Mouse (Mus musculus): ENCODE data around the gene Tubg2.

Gene Tubg2

DNA sequence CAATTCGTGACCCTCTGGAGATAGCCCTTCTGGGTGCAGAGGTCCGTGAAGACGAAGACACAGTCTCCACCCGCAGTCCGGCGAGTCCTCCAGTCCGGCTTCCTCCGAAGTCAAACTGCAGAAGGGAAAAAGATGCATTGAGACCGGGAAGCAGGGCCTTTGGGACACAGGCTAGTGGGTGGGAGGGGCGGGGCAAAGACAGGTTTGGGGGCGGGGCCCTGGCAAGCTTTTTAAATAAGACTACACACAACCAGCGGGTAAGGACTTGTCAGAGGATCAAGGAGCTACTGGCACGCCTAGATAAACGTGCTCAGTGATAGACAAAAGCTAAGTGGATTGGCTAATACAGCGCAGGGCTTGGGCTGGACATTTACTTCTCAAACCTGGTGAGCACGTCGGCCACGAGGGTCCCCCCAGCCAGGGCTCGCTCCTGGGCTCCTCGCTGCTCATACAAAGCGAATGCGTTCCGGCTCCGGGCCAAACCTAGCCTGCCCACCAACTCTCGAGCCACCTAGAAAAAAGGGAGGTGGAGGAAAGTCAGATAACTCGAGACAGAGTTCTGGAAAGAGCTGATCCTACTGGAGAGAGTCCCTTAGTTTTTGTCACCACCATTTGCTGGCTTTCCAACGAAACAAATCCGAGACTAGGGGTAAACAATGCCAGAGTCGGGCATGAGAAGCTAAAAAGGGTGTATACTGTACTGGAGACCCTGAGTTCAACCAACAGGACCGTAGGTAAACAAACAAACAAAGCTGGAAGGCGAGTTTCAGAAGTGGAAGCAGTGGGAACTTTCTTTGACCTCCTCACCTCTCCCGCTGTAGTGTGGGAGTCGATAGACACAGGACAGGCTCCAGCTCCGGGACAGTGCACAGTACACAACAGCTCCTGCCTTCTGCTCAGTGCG, 9.2 kb downstream of the Tubg2 start:
- no peak for DNase-seq (ENCODE audit: low spot score)

- no peak for DNase-seq (ENCODE audit: low spot score)
Observed at GRCm38 (mm10) chr11:101166357-101166756, 10.7 kb downstream of the Tubg2 start.

GRCm38 (mm10) chr11:101167211-101167962, 11.7 kb downstream of the Tubg2 start:
- no peak for DNase-seq (ENCODE audit: low spot score)

- DNase-seq (ENCODE audit: low spot score): no peak
Observed at GRCm38 (mm10) chr11:101167963-101168300, 12.2 kb downstream of the Tubg2 start.

GRCm38 (mm10) chr11:101168301-101168980, 12.7 kb downstream of the Tubg2 start:
- DNase-seq (ENCODE audit: low spot score): peak; percentile 73

DNA sequence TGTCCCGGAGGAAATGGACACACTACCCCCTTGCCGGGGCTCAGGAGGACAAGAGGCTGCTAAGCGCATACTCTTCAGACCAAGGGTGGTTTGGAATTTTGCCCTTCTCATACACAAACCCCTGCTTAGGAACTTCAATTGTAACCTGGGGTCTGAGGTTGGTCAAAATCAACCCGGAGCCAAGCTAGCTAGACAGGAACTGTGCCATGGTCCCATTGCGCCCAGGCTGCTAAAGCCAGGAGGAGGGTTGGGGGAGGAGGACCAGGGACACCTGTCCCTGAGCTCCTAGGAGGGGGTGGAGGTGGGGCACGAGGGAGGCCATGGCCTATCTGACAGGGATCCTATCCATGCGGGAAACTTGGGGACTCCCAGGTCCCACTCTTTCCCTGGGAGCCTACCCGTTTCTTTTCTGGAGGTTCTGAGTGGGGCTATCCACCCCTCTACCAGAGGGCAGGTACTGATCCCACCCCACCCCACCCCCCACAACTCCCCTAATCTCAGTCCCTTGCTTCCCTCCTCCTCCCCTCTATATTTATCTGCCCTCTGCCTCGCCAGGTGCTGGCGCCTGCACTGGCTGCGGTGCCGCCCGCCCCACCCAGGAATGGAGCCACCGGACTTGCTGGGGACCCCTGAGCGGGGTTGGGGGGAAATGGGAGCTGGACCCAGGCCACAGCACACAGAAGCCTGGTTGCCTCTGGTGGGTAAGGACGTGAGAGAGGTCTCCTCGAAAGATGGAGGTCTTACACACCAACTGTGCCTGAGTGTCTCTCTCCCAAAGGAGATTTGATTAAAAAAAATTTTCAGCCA, 13.8 kb downstream of the Tubg2 start:
- DNase-seq (ENCODE audit: low spot score): no peak

- peak; percentile 62 for DNase-seq (ENCODE audit: low spot score)
Observed at GRCm38 (mm10) chr11:101170354-101170810, 14.7 kb downstream of the Tubg2 start, which contains the start of gene Cntnap1. TSS of gene Cntnap1 (plus strand) at chr11:101170523.

GRCm38 (mm10) chr11:101170811-101171610, 15.3 kb downstream of the Tubg2 start, which contains the start of gene Plekhh3:
TSS of gene Plekhh3 (minus strand) at chr11:101171351.
- DNase-seq (ENCODE audit: low spot score): peak; percentile 97

GRCm38 (mm10) chr11:101171721-101172433, 16.2 kb downstream of the Tubg2 start:
- DNase-seq (ENCODE audit: low spot score): peak; percentile 67

DNA sequence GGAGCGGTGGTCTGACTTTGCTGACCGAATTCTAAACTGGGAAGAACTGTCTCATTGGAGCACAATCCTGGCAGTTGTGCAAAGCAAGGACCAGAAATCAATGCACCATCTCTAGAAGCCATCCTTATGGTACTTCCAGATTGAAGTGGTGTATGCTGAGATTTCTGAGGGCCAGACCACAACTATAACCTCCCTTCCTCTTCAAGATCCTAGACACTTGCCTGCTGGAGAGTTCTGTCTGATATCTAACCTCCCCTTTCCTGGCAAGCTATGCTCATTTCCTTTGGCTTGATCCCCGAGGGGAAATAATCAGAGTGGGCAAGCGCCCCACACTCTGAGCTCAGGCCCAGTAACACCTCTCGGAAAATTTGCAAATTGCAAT, 16.7 kb downstream of the Tubg2 start:
- no peak for DNase-seq (ENCODE audit: low spot score)

- DNase-seq (ENCODE audit: low spot score): no peak
Observed at GRCm38 (mm10) chr11:101173112-101173511, 17.4 kb downstream of the Tubg2 start.

DNA sequence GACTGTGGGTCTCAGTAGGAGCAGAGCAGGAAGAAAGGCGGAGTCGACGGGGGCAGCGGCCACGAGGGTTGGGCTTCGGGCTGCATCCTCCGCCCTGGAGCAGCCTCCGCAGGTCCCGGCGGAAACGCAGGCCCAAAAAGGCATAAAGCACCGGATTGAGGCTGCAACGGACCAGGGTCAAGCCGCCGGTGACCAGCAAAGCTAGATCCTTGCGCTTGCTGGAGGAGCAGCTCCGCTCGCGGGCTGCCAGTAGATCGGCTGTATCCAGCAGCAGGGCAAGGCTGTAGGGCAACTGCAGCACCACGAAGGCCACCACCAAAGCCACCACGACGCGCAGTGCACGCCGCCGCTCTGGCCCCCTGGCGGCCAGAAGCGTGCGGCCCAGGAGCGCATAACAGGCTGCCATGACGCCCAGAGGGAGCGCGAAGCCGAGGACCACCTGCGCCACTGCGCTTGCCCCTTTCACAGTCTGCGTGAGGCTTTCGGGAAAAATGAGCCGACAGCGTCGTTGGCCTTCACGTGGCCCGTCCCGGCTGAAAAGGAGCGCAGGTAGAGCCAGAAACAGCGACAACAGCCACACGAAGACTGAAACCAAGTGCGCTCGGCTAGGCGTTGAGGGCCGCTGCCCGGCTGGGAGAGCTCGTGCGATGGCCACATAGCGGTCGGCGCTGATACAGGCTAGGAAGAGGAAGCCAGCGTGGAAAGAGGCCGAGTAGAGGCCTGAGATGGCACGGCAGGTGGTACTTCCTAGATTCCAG, 18.1 kb downstream of the Tubg2 start:
- peak; percentile 76 for DNase-seq (ENCODE audit: low spot score)

GRCm38 (mm10) chr11:101174389-101174745, 18.7 kb downstream of the Tubg2 start:
- DNase-seq (ENCODE audit: low spot score): no peak

DNA sequence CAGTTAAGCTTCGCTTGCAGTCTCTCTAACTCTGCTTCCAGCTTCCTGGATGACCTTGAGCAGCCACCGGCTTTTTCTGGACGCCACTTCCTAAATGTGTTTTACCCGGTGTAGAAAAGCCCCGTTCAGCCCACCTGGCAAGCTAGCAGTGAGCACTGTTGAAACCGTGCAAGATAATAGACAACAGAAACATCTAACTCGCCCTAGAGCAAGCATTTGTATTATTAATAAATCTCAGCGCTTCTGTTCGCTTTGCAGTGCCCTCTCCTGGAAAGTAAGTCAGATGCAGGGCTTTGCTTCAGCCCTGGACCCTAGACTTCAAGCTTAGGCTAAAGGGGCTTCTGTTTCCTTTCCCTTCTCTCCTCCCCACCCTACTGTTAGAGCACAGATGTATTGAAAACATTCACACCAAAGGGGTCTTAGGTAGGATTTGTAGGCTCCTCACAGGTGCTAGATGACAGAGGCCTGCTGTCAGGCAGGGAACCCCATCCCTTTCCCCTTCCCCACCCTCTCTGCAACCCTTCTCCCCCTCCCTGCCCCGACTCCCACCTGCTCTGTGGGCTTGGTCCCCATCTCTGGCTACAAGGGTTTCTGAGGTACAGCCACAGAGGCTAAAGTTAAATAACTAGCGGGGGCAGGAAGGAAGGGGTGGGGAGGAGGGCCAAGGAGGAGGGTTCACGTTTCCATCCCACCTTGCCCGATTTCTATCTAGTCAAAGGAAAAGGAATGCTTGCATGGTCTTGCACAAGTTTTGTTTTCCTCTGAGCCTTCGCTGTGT, 19.3 kb downstream of the Tubg2 start, which contains the start of gene Ccr10:
Ccr10 (minus strand) TSS at position 593 of the 778 bp plus-strand sequence.
- DNase-seq (ENCODE audit: low spot score): no peak

DNA sequence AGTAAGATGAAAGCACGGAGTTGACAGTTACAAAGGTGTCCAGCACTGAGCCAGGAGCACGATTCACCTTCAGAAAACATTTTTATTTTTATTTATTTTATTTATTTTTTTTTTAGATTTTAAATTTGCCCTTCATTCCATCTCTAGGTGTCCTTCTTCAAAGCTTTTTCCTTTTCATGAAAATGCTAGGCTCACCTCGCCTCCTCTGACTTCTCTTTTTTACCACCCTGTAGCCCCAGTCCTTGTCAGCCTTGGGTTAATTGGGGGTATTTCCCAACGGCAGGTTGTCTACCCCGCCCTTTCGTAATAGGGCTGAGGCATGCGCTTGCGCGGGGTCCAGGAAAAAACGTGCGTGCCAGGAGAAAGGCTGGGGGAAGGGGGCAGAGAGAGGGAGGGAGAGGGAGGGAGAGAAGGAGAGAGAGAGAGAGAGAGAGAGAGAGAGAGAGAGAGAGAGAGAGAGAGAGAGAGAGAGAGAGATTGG, 20.0 kb downstream of the Tubg2 start:
- DNase-seq (ENCODE audit: low spot score): no peak

- no peak for DNase-seq (ENCODE audit: low spot score)
Observed at GRCm38 (mm10) chr11:101176117-101176691, 20.5 kb downstream of the Tubg2 start.

- DNase-seq (ENCODE audit: low spot score): no peak
Observed at GRCm38 (mm10) chr11:101176933-101177773, 21.4 kb downstream of the Tubg2 start.

Data from ovary, adult 18-20 months (tissue).